Mouse (Mus musculus) embryonic fibroblast, embryonic 13.5 days (primary cell): Measurements from ENCODE around the gene Rab14. TPM values are rescaled to one million over a fixed set of nuclear protein-coding genes. Genes with fewer than 3 reads are reported as not detected.

Source experiments
- H3K27ac ChIP-seq: 2 replicates; pipeline ENCODE4 v1.5.1; 2012; ENCODE audit warnings: low read length, control low read depth, inconsistent platforms; ENCODE audit not compliant: insufficient read depth
- H3K4me1 ChIP-seq: 2 replicates; pipeline ENCODE4 v1.6.1; 2011; ENCODE audit warnings: low read length; ENCODE audit not compliant: control insufficient read depth, insufficient read depth
- H3K4me3 ChIP-seq: 2 replicates; pipeline ENCODE4 v1.5.1; 2011; ENCODE audit warnings: mild to moderate bottlenecking, control low read depth, low read length; ENCODE audit not compliant: insufficient read depth
- CTCF ChIP-seq: IDR thresholded peaks from 2 replicates; pipeline ENCODE4 v1.5.1; 2011; ENCODE audit warnings: mild to moderate bottlenecking, control low read depth, low read length, moderate library complexity, borderline replicate concordance; ENCODE audit not compliant: insufficient read depth
- POLR2A ChIP-seq: IDR thresholded peaks from 2 replicates; pipeline ENCODE4 v1.6.1; 2011; ENCODE audit warnings: low read depth, mild to moderate bottlenecking, control low read depth, low read length, moderate library complexity
- polyA plus RNA-seq: library from polyadenylated mRNA; stranded (reverse); fragments of >200 nt; gene quantifications from 2 replicates; pipeline ENCODE4 v1.2.4, GENCODE M21; 2011; ENCODE audit warnings: low read depth; ENCODE audit not compliant: missing spikeins, insufficient read length

The Rab14 gene
- polyA plus RNA-seq, 1 experiment: 159 TPM

DNA sequence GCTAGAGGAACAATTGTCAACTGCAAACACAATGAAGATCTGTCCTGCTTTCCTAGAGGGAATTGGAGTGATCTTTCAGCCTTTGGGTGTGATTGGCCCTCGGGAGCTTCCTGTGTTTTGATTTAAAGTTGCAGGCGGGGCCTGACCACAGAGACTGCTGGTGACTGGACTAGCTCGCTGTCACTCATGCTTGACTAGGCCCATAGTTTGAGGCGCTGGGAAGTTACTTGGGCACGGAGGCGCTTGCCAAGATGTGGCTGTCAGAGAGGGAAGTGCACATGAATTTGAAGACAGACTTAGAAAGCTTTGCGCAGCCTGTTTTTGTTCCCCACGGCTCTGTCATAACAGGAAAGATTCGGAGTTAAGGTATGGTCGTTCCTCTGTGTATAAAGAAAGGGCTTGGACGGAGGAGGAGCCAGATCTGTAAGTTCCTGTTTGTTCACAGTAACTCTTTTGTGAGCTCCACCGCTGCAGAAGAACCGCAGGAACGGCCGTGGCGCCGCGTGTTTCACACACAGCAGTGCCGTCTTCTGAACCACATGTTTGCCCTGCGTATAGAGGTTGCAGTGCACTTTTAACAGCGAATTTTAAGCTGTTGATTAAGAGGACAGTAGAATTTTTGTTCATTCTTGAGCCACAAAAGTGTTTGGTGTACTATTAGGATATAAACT is 68.8 kb downstream of the Rab14 start:
- TF ChIP-seq POLR2A: peak; percentile 57
- no peak for TF ChIP-seq CTCF

DNA sequence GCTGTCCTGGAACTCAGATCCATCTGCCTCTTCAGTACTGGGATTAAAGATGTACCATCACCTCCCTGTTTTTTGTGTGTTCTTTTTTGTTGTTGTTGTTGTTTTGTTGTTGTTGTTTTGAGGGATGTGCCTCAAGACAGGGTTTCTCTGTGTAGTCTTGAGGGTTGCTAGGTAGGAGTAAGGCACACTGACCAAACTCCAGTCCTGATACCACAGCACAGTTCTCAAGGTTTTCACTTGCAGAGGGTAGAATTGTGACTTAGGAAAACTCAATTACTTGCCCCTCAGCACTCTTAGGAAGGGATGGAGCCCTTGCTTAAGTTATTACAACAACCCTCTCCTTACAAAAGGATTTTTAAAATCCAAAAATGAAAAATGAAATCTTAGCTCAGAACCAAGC is 69.4 kb downstream of the Rab14 start:
- H3K4me1 ChIP-seq: no peaks in the 10 kb centered on the region
- TF ChIP-seq POLR2A (no peak), CTCF (no peak)
- H3K27ac ChIP-seq: peak overlapping the region; percentile 51; the same call in 1 of the 2 replicates
- H3K4me3 ChIP-seq: no peak overlapping the region

More for the DNA sequence above, 68.8 kb downstream of the Rab14 start:
- no peaks in the 10 kb centered on the region for H3K4me1 ChIP-seq
- peak overlapping the region; percentile 55; the same call in 1 of the 2 replicates for H3K27ac ChIP-seq
- H3K4me3 ChIP-seq: peak overlapping the region; percentile 62

Other genes starting within 250 kb of the Rab14 start
- gene Traf1, start 239.3 kb downstream of the Rab14 start, polyA plus RNA-seq: 2.0 and 2.3 TPM in 2 replicates
- gene Hc, start 139.7 kb downstream of the Rab14 start, polyA plus RNA-seq: not detected in 2 replicates
- gene AI182371, start 99.6 kb downstream of the Rab14 start, polyA plus RNA-seq: 1.8 TPM in 1 of 2 replicates, not detected in the other
- gene Cntrl, start 91.6 kb downstream of the Rab14 start, polyA plus RNA-seq: 14.3 and 24.4 TPM in 2 replicates
- 451 and 719 TPM in 2 replicates for gene Gsn, start 55.3 kb upstream of the Rab14 start, polyA plus RNA-seq
- 36.2 and 45.4 TPM in 2 replicates for gene Stom, start 135.9 kb upstream of the Rab14 start, polyA plus RNA-seq
- gene 4930568D16Rik, start 166.6 kb upstream of the Rab14 start, polyA plus RNA-seq: not detected in 2 replicates
- not detected in 2 replicates for gene 4930402F06Rik, start 196.1 kb upstream of the Rab14 start, polyA plus RNA-seq